Comparison of ENCODE assay signal across 17 mouse cellular contexts in genomic region chr1:189664061-189664872, GRCm38 (mm10). TPM values are rescaled to one million over a fixed set of nuclear protein-coding genes. Genes with fewer than 3 reads are reported as not detected.
DNase-seq lines count a peak whose midpoint lies in the region; ATAC-seq lines count a peak whose summit lies in the region.
"Had no signal": no experiment of that assay in that cellular context is flagged by ENCODE, and none has a peak within 500 bp of the region (broad histone marks: within the 10 kb centered on the region; RNA-seq: fewer than 3 reads in every experiment).

No protein-coding gene starts in this region.

- H3K9me3 ChIP-seq in forebrain, embryonic 15.5 days: no peaks in the 10 kb centered on the region
- H3K9me3 ChIP-seq: embryonic facial prominence, embryonic 10.5 days; G1E; heart, embryonic 12.5 days; hindbrain, embryonic 12.5 days had no signal

- ATAC-seq in forebrain, embryonic 15.5 days (replicated peaks): no peak
- ATAC-seq: activated CD4-positive, CD25-positive, alpha-beta regulatory T cell, adult 4 months; hindbrain, postnatal 0 days had no signal

- H3K27ac ChIP-seq in forebrain, embryonic 15.5 days (replicated peaks): peak overlapping the region; percentile 69
- H3K27ac ChIP-seq: embryonic facial prominence, embryonic 10.5 days; hindbrain, embryonic 12.5 days; hindbrain, postnatal 0 days had no signal

- H3K4me2 ChIP-seq in forebrain, embryonic 15.5 days (replicated peaks): no peak overlapping the region
- H3K4me2 ChIP-seq: heart, embryonic 12.5 days; hindbrain, embryonic 12.5 days had no signal

- no peak overlapping the region for H3K4me3 ChIP-seq in forebrain, embryonic 15.5 days
- H3K4me3 ChIP-seq: embryonic facial prominence, embryonic 10.5 days; heart, embryonic 12.5 days; hindbrain, embryonic 12.5 days had no signal

- no peaks in the 10 kb centered on the region for H3K27me3 ChIP-seq in forebrain, embryonic 15.5 days
- H3K27me3 ChIP-seq: heart, embryonic 12.5 days; hindbrain, embryonic 12.5 days had no signal

- intact Hi-C loops in heart, postnatal 36 days (cut with DNase I): no loop called here

- no peak overlapping the region for H3K9ac ChIP-seq in forebrain, embryonic 15.5 days (replicated peaks)
- H3K9ac ChIP-seq: heart, embryonic 12.5 days; hindbrain, embryonic 12.5 days had no signal

- peak; percentile 46 for DNase-seq in heart, adult 11 months
- DNase-seq in heart, postnatal 36 days: no peak
- DNase-seq in ES-CJ7 (ENCODE audit: low read depth, low spot score) (peak; percentile 42), R1 (ENCODE audit: low read depth, low spot score) (peak; percentile 73)
- DNase-seq in layer of hippocampus, adult 9-10 months (ENCODE audit: low spot score): no peak
- no peak for DNase-seq in adrenal gland, adult 2 months
- DNase-seq: adrenal gland, postnatal 25 days; gastrocnemius, postnatal 14 days; kidney, adult 11 months; kidney, adult 9 months had no signal

- WGBS in forebrain, embryonic 15.5 days: 43% methylated on average over 10 of the region's 10 CpGs

- H3K4me1 ChIP-seq in forebrain, embryonic 15.5 days: peaks cover 20% of the 10 kb centered on the region
- H3K4me1 ChIP-seq: embryonic facial prominence, embryonic 10.5 days; heart, embryonic 12.5 days; hindbrain, embryonic 12.5 days had no signal

- peaks cover 2% of the 10 kb centered on the region; the same call in 1 of the 2 replicates for H3K36me3 ChIP-seq in forebrain, embryonic 15.5 days

RNA-seq across cellular contexts. Expression of gene Cenpf, which starts 23.6 kb away (rescaled TPM):
- total RNA-seq in heart, postnatal 36 days (2021): 1 to 10 TPM; 2.8 to 5.0 TPM
- polyA plus RNA-seq in forebrain, embryonic 15.5 days (2015; fragmentation: Nextera tagmentation; extraction: Ambion mirVana): 56.3 and 57.7 TPM in 2 replicates
- total RNA-seq in adrenal gland, adult 2 months (2021): 1 to 10 TPM; 2.5 to 3.0 TPM
- polyA plus RNA-seq in adrenal gland, adult 2 months (2012; rRNA removed): 0.18 and 0.31 TPM in 2 replicates

Comparison
In these comparisons a context has a peak if more than half of its experiments do, and no peak if none do; other contexts are left out.
1. DNase-seq: peak in heart, adult 11 months (single experiment), ES-CJ7 (single experiment) and R1 (single experiment); none in heart, postnatal 36 days (0 of 2), layer of hippocampus, adult 9-10 months (single experiment) and adrenal gland, adult 2 months (single experiment).